Mouse (Mus musculus) monocyte, adult 5-6 weeks (primary cell): ENCODE measurements around the gene Slc47a1. TPM values are rescaled to one million over a fixed set of nuclear protein-coding genes. Genes with fewer than 3 reads are reported as not detected.
"Not testable (repeated sequence)": the region's sequence is repeated elsewhere in the genome, so short reads cannot be mapped to it uniquely, and the experiment has no call there.

Experiments
- ATAC-seq: fragments of 153-309, 156-312 bp; replicated peaks from 2 replicates; pipeline ENCODE4 v1.8.0; 2017; ENCODE audit warnings: mild to moderate bottlenecking; ENCODE audit not compliant: low TSS enrichment, insufficient number of reproducible peaks, severe bottlenecking, poor library complexity, low FRiP score
- total RNA-seq: library from RNA; stranded (forward); fragments of 200-1000, 200-491, 200-594 nt; gene quantifications from 3 replicates; pipeline ENCODE4 v1.2.3, GENCODE M21; 2017

Slc47a1 gene
- not detected in 3 replicates for total RNA-seq

- ATAC-seq: no peak
These were observed at the start of gene Slc47a1 for GRCm38 (mm10) chr11:61377881-61378613. TSS of gene Slc47a1 (minus strand) at chr11:61378345.

GRCm38 (mm10) chr11:61419253-61419652 is 41.1 kb upstream of the Slc47a1 start:
- ATAC-seq: no peak

- peak; percentile 89 for ATAC-seq
These were observed 39.9 kb upstream of the Slc47a1 start for GRCm38 (mm10) chr11:61417945-61418551.

GRCm38 (mm10) chr11:61416540-61416939 is 38.4 kb upstream of the Slc47a1 start:
- ATAC-seq: not testable (repeated sequence)

GRCm38 (mm10) chr11:61415444-61415843 is 37.3 kb upstream of the Slc47a1 start:
- no peak for ATAC-seq

GRCm38 (mm10) chr11:61414560-61414959 is 36.4 kb upstream of the Slc47a1 start:
- ATAC-seq: no peak

- ATAC-seq: no peak
These were observed 35.3 kb upstream of the Slc47a1 start for GRCm38 (mm10) chr11:61413411-61413810.

GRCm38 (mm10) chr11:61411809-61412208 is 33.7 kb upstream of the Slc47a1 start:
- ATAC-seq: no peak

GRCm38 (mm10) chr11:61411221-61411620 is 33.1 kb upstream of the Slc47a1 start:
- ATAC-seq: no peak

GRCm38 (mm10) chr11:61410129-61410528 is 32.0 kb upstream of the Slc47a1 start:
- ATAC-seq: peak; percentile 36; the same call in 1 of the 2 replicates

GRCm38 (mm10) chr11:61409051-61409450 is 30.9 kb upstream of the Slc47a1 start:
- no peak for ATAC-seq

GRCm38 (mm10) chr11:61408184-61409027 is 30.3 kb upstream of the Slc47a1 start:
- ATAC-seq: peak; percentile 49

- peak; percentile 75 for ATAC-seq
These were observed 29.6 kb upstream of the Slc47a1 start for GRCm38 (mm10) chr11:61407638-61408183.

- no peak for ATAC-seq
These were observed 23.6 kb upstream of the Slc47a1 start for GRCm38 (mm10) chr11:61401794-61402193.

GRCm38 (mm10) chr11:61400681-61401346 is 22.7 kb upstream of the Slc47a1 start:
- no peak for ATAC-seq

- not testable (repeated sequence) for ATAC-seq
These were observed 19.4 kb upstream of the Slc47a1 start for GRCm38 (mm10) chr11:61397423-61398043.

GRCm38 (mm10) chr11:61388936-61389335 is 10.8 kb upstream of the Slc47a1 start:
- ATAC-seq: no peak

GRCm38 (mm10) chr11:61388012-61388411 is 9.9 kb upstream of the Slc47a1 start:
- ATAC-seq: no peak
